Mouse (Mus musculus): ENCODE results near the gene Noct. TPM values are rescaled to one million over a fixed set of nuclear protein-coding genes. Genes with fewer than 3 reads are reported as not detected.

The Noct gene
- polyA plus RNA-seq, 2 experiments: 19.0 to 25.5 TPM

- ATAC-seq (ENCODE audit: insufficient read depth): no peak
- peaks cover 21% of the 10 kb centered on the region for H3K36me3 ChIP-seq (replicated peaks; ENCODE audit: control insufficient read depth, insufficient read depth, low read depth)
- no peak for DNase-seq (ENCODE audit: low read depth in 3 of 3, low spot score in 3 of 3)
- peak overlapping the region; percentile 77 for H3K9ac ChIP-seq (replicated peaks)
- no peaks in the 10 kb centered on the region for H3K9me3 ChIP-seq (ENCODE audit: control insufficient read depth, low read length)
- no peak for TF ChIP-seq EP300 (IDR thresholded peaks at IDR 0.05; ENCODE audit: low read depth)
- no peak for TF ChIP-seq CTCF (IDR thresholded peaks at IDR 0.05; ENCODE audit: low read depth)
- H3K27me3 ChIP-seq (ENCODE audit: control insufficient read depth, insufficient read depth, low read length): no peaks in the 10 kb centered on the region
- WGBS (ENCODE audit: insufficient replicate concordance): 69% methylated on average over 3 of the region's 3 CpGs
- H3K27ac ChIP-seq: peak overlapping the region; percentile 99
- peaks cover 61 to 72% of the 10 kb centered on the region in 2 experiments for H3K4me1 ChIP-seq (replicated peaks; ENCODE audit: control insufficient read depth in 2 of 2, insufficient read depth in 2 of 2, low read length in 1 of 2)
- H3K4me2 ChIP-seq (ENCODE audit: low read depth): peak overlapping the region; percentile 98
- peak overlapping the region in 1 of 2 experiments; percentile 19; a peak in 2 of 4 replicates for H3K4me3 ChIP-seq (ENCODE audit: insufficient read depth in 1 of 2, low read depth in 2 of 2, low read length in 2 of 2)
Observed at GRCm38 (mm10) chr3:51232205-51232910, 8.1 kb downstream of the Noct start.

GRCm38 (mm10) chr3:51233474-51233873 lies 9.2 kb downstream of the Noct start:
- Histone ChIP-seq H3K9me3 (ENCODE audit: control insufficient read depth, low read length) (no peaks in the 10 kb centered on the region), H3K27ac (peak overlapping the region; percentile 1), H3K4me1 (replicated peaks; ENCODE audit: control insufficient read depth in 2 of 2, insufficient read depth in 2 of 2, low read length in 1 of 2) (peaks cover 58 to 69% of the 10 kb centered on the region in 2 experiments), H3K4me3 (ENCODE audit: insufficient read depth in 1 of 2, low read depth in 2 of 2, low read length in 2 of 2) (no peak overlapping the region), H3K4me2 (ENCODE audit: low read depth) (no peak overlapping the region), H3K27me3 (ENCODE audit: control insufficient read depth, insufficient read depth, low read length) (no peaks in the 10 kb centered on the region), H3K9ac (replicated peaks) (no peak overlapping the region), H3K36me3 (replicated peaks; ENCODE audit: control insufficient read depth, insufficient read depth, low read depth) (peaks cover 21% of the 10 kb centered on the region)
- ATAC-seq (ENCODE audit: insufficient read depth) (no peak), DNase-seq (ENCODE audit: low read depth in 3 of 3, low spot score in 3 of 3) (no peak)
- WGBS (ENCODE audit: insufficient replicate concordance): 68% methylated on average over 5 of the region's 5 CpGs
- TF ChIP-seq CTCF (IDR thresholded peaks at IDR 0.05; ENCODE audit: low read depth) (no peak), EP300 (IDR thresholded peaks at IDR 0.05; ENCODE audit: low read depth) (no peak)

- no peak for ATAC-seq (ENCODE audit: insufficient read depth)
- Histone ChIP-seq H3K27ac (peak overlapping the region; percentile 1), H3K9ac (replicated peaks) (no peak overlapping the region; the same call in 1 of the 2 replicates), H3K27me3 (ENCODE audit: control insufficient read depth, insufficient read depth, low read length) (no peaks in the 10 kb centered on the region), H3K9me3 (ENCODE audit: control insufficient read depth, low read length) (no peaks in the 10 kb centered on the region), H3K4me3 (ENCODE audit: insufficient read depth in 1 of 2, low read depth in 2 of 2, low read length in 2 of 2) (no peak overlapping the region), H3K36me3 (replicated peaks; ENCODE audit: control insufficient read depth, insufficient read depth, low read depth) (peaks cover 18% of the 10 kb centered on the region), H3K4me1 (replicated peaks; ENCODE audit: control insufficient read depth in 2 of 2, insufficient read depth in 2 of 2, low read length in 1 of 2) (peaks cover 51 to 63% of the 10 kb centered on the region in 2 experiments), H3K4me2 (ENCODE audit: low read depth) (0 out of 2 replicates have a peak overlapping the region, but pooled peaks have one; percentile 1)
- peak; percentile 60 to 76 (median 65) for DNase-seq (ENCODE audit: low read depth in 3 of 3, low spot score in 3 of 3)
- TF ChIP-seq EP300 (IDR thresholded peaks at IDR 0.05; ENCODE audit: low read depth) (no peak), CTCF (IDR thresholded peaks at IDR 0.05; ENCODE audit: low read depth) (peak; percentile 99)
- 51% methylated on average over 13 of the region's 13 CpGs for WGBS (ENCODE audit: insufficient replicate concordance)
Observed at GRCm38 (mm10) chr3:51233918-51234751, 9.9 kb downstream of the Noct start.

DNA sequence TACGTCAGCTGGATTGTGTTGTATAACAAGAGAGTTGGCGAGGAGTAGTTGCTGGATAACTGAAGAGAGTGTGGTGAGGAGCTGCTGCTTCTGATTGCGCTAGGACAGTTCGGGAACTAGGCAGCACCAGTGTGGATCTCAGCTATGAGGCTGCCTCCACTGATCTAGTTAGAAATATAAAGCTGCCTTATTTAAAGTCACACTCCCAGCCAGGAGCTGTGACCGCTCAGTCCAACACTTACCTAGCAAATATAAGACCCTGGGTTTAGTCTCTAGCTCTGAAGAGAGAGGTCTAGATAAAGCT lies 10.5 kb downstream of the Noct start:
- no peaks in the 10 kb centered on the region for H3K9me3 ChIP-seq (ENCODE audit: control insufficient read depth, low read length)
- DNase-seq (ENCODE audit: low read depth in 3 of 3, low spot score in 3 of 3) (no peak), ATAC-seq (ENCODE audit: insufficient read depth) (no peak)
- no peak overlapping the region for H3K9ac ChIP-seq (replicated peaks)
- no peak for TF ChIP-seq EP300 (IDR thresholded peaks at IDR 0.05; ENCODE audit: low read depth)
- no peak for TF ChIP-seq CTCF (IDR thresholded peaks at IDR 0.05; ENCODE audit: low read depth)
- no peak overlapping the region for H3K4me3 ChIP-seq (ENCODE audit: insufficient read depth in 1 of 2, low read depth in 2 of 2, low read length in 2 of 2)
- H3K36me3 ChIP-seq (replicated peaks; ENCODE audit: control insufficient read depth, insufficient read depth, low read depth): peaks cover 22% of the 10 kb centered on the region
- 77% methylated on average over 5 of the region's 5 CpGs for WGBS (ENCODE audit: insufficient replicate concordance)
- no peak overlapping the region for H3K27ac ChIP-seq
- H3K4me1 ChIP-seq (replicated peaks; ENCODE audit: control insufficient read depth in 2 of 2, insufficient read depth in 2 of 2, low read length in 1 of 2): peaks cover 45 to 57% of the 10 kb centered on the region in 2 experiments
- H3K27me3 ChIP-seq (ENCODE audit: control insufficient read depth, insufficient read depth, low read length): no peaks in the 10 kb centered on the region
- H3K4me2 ChIP-seq (ENCODE audit: low read depth): no peak overlapping the region

GRCm38 (mm10) chr3:51238515-51238914 lies 14.3 kb downstream of the Noct start:
- no peak overlapping the region for H3K4me2 ChIP-seq (ENCODE audit: low read depth)
- H3K27me3 ChIP-seq (ENCODE audit: control insufficient read depth, insufficient read depth, low read length): no peaks in the 10 kb centered on the region
- H3K27ac ChIP-seq: no peak overlapping the region
- TF ChIP-seq EP300 (IDR thresholded peaks at IDR 0.05; ENCODE audit: low read depth) (no peak), CTCF (IDR thresholded peaks at IDR 0.05; ENCODE audit: low read depth) (no peak)
- ATAC-seq (ENCODE audit: insufficient read depth) (0 out of 2 replicates have a peak, but pooled peaks have one; percentile 11), DNase-seq (ENCODE audit: low read depth in 3 of 3, low spot score in 3 of 3) (no peak)
- H3K9me3 ChIP-seq (ENCODE audit: control insufficient read depth, low read length): no peaks in the 10 kb centered on the region
- H3K36me3 ChIP-seq (replicated peaks; ENCODE audit: control insufficient read depth, insufficient read depth, low read depth): peaks cover 15% of the 10 kb centered on the region
- H3K4me1 ChIP-seq (replicated peaks; ENCODE audit: control insufficient read depth in 2 of 2, insufficient read depth in 2 of 2, low read length in 1 of 2): peaks cover 11 to 21% of the 10 kb centered on the region in 2 experiments
- WGBS (ENCODE audit: insufficient replicate concordance): 37% methylated on average over 7 of the region's 7 CpGs
- H3K9ac ChIP-seq (replicated peaks): no peak overlapping the region
- no peak overlapping the region for H3K4me3 ChIP-seq (ENCODE audit: insufficient read depth in 1 of 2, low read depth in 2 of 2, low read length in 2 of 2)

Data from liver, embryonic 14.5 days (tissue).